Mouse (Mus musculus) B cell, adult 62 days (primary cell): ENCODE measurements around the gene Krt1. TPM values are rescaled to one million over a fixed set of nuclear protein-coding genes. Genes with fewer than 3 reads are reported as not detected.

ENCODE experiments used
- total RNA-seq: library from RNA; stranded (reverse); gene quantifications from 4 replicates; pipeline ENCODE4 v1.2.4, GENCODE M21; 2023

Gene Krt1
- total RNA-seq: not detected in 4 replicates

DNA sequence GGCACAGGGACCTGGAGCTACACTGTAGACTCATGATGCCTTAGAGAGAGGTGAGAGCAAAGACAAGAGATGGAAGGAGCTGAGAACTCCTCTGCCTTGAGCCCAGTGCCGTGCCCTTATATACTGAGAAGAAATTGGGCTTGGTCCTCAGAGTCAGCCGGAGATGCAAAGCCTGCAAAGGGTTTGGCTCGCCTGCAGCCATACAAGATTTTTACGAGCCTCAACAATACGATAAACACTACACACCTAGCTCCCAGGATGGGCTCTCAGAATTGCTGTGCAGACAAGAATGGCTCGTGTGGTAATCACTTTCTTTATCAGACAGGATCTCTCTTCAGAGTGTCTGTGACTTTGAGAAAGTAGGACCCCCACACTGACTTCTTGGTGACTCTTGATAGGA, at the start of gene Krt1:
Gene Krt1, minus strand, starts transcription at position 101 of the 400 bp plus-strand sequence.

DNA sequence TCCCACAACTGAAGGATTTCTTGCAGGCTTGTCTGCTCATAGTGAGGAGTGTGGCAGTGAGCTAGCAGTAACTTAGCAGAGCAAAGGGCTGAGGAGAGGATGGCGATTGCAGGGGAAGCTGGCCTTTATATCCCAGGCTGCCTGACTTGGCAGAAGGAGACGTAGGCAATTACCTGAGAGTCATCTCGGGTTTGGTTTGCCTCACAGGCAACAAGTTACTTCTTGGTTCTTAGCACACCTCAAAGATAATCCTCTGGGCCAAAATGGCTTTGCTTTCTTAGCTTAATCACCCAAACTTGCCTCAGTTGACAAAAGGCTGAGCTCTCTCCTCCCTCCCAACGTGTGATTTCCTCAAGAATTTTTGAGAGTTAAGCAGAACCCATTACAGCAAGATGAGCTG, 42.2 kb upstream of the Krt1 start, which contains the start of gene Krt76:
Gene Krt76, minus strand, starts transcription at position 101 of the 400 bp plus-strand sequence.

DNA sequence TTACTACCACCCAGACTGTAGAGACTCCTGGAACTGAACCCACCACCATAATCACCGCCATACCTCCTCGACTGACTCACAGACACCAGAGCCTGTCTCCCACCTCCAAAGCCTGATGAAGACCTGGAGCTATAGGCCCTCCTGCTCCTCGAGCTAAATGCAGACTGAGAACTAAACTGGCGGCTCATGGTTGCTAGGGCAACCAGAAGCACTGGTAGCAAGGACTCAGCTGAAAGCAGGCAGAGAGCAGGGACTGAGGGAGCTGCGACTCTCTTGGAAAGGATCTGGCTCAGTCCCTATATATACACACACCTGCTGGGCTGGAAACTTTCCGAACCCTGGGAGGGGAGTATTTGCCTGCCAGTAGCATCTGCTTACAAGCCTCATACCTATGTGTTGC, 18.8 kb upstream of the Krt1 start, which contains the start of gene Krt77:
Gene Krt77, minus strand, starts transcription at position 275 of the 400 bp plus-strand sequence.

DNA sequence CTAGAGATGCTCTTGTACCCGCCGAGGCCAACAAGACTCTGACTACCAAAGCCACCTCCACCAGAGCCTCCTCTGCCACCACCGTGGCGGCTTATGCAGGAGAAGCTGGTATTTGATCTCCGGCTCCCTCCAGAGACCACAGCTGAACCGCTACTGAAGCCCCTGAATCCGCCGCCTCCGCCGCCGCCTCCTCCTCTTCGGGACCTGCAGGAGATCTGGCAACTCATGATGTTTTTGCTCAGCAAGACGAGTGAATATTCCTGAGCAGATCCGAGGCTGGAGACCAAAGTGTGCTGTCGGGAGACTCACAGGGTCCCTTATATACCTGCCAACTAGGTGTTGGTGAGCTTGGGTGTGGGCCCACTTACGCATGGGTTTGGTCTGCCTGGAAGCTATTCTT, 32.7 kb downstream of the Krt1 start, which contains the start of gene Krt2:
Gene Krt2, minus strand, starts transcription at position 295 of the 400 bp plus-strand sequence.

DNA sequence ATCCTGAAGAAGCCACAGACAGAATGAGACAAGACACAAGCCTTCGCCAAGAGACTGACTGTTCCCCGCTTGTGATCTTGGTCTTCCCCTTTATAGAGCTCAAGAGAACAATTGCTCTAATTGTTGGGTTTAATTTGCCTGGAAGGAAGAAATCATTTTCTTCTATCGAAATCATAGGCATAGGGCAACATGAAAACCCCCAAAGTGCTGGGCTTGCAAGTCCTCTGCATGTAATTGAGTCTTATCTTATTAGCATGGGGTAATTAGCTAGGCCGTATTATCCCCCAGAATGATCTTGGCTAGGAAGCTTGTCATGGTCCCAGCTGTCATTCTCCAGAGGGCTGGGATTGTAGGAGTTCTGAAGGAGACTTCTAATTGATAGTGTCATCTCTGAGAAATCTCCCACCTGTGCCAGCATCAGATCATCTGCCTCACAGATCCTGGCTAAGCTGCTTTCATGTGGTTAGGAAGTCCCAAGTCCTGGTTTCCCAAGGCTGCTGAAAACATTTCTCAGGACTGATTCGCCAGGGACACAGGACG, 48.2 kb downstream of the Krt1 start, which contains the start of gene Krt73:
Gene Krt73, minus strand, starts transcription at position 51 of the 540 bp plus-strand sequence.

Other genes starting within 250 kb of the Krt1 start
- not detected in 4 replicates for gene Gm5414, start 222.6 kb downstream of the Krt1 start, total RNA-seq
- gene Gm5478, start 203.4 kb downstream of the Krt1 start, total RNA-seq: not detected in 4 replicates
- gene Krt6b, start 170.5 kb downstream of the Krt1 start, total RNA-seq: not detected in 4 replicates
- not detected in 4 replicates for gene Krt6a, start 156.5 kb downstream of the Krt1 start, total RNA-seq
- not detected in 4 replicates for gene Krt5, start 137.9 kb downstream of the Krt1 start, total RNA-seq
- not detected in 4 replicates for gene Krt71, start 107.7 kb downstream of the Krt1 start, total RNA-seq
- not detected in 4 replicates for gene Krt72, start 64.3 kb downstream of the Krt1 start, total RNA-seq
- gene Krt73, start 48.4 kb downstream of the Krt1 start, total RNA-seq: not detected in 4 replicates
- gene Krt2, start 32.6 kb downstream of the Krt1 start, total RNA-seq: not detected in 4 replicates
- gene Krt77, start 18.9 kb upstream of the Krt1 start, total RNA-seq: not detected in 4 replicates
- gene Krt76, start 42.1 kb upstream of the Krt1 start, total RNA-seq: not detected in 4 replicates
- not detected in 4 replicates for gene Krt4, start 73.9 kb upstream of the Krt1 start, total RNA-seq
- gene Krt79, start 89.5 kb upstream of the Krt1 start, total RNA-seq: not detected in 4 replicates
- gene Krt78, start 103.5 kb upstream of the Krt1 start, total RNA-seq: not detected in 4 replicates
- not detected in 4 replicates for gene Krt8, start 153.7 kb upstream of the Krt1 start, total RNA-seq
- not detected in 4 replicates for gene Krt18, start 177.4 kb upstream of the Krt1 start, total RNA-seq
- 227 to 240 TPM (median 233 TPM) in 4 replicates for gene Eif4b, start 223.0 kb upstream of the Krt1 start, total RNA-seq
- gene Tns2, start 249.6 kb upstream of the Krt1 start, total RNA-seq: 0.18 to 4.5 TPM (median 0.52 TPM) in 4 replicates